In the genomic region with DNA sequence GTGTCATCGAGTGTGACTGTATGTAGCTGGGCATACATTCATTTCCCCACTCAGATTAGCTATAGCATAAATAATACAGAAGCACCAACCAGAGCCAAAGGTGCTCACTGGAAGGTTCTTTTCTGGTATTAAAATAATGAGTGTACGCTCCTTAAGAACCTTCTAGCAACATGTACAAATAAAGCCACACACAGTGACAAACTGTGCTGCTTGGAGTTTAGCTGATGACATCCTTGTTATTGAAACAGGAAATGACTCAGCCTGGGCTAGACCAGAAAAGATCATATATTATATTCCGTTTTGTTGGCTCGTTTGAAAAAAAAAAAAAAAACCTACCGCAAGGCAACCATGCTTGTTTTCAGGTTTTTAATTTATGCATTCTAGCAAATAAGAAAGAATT, we compare ENCODE assay signal across 8 mouse cellular contexts. TPM values are rescaled to one million over a fixed set of nuclear protein-coding genes. Genes with fewer than 3 reads are reported as not detected.
DNase-seq lines count a peak whose midpoint lies in the region; ATAC-seq and TF ChIP-seq lines count a peak whose summit lies in the region.

No protein-coding gene starts in this region.

- WGBS in kidney, embryonic 14.5 days = 48% methylated on average over 5 of the region's 5 CpGs
- WGBS in heart, embryonic 16.5 days = 65% methylated on average over 5 of the region's 5 CpGs
- 87% methylated on average over 5 of the region's 5 CpGs for WGBS in forebrain, embryonic 14.5 days

- no peak overlapping the region for H3K4me3 ChIP-seq in kidney, embryonic 14.5 days (ENCODE audit: low read length)
- no peak overlapping the region for H3K4me3 ChIP-seq in CH12.LX (replicated peaks in 1 of 3; ENCODE audit: low read depth in 2 of 3, low read length in 2 of 3, poor library complexity in 1 of 3)
- H3K4me3 ChIP-seq in heart, embryonic 16.5 days (ENCODE audit: low read length) = no peak overlapping the region
- no peak overlapping the region for H3K4me3 ChIP-seq in forebrain, embryonic 14.5 days (ENCODE audit: low read depth, low read length)

- H3K79me2 ChIP-seq in CH12.LX (replicated peaks; ENCODE audit: control insufficient read depth, extremely low read depth, insufficient read depth, poor library complexity, severe bottlenecking) = no peaks in the 10 kb centered on the region

- H3K4me1 ChIP-seq in kidney, embryonic 14.5 days (ENCODE audit: control insufficient read depth, insufficient read depth, low read length) = no peaks in the 10 kb centered on the region
- H3K4me1 ChIP-seq in CH12.LX (ENCODE audit: control insufficient read depth in 1 of 2, insufficient read depth in 2 of 2) = peaks cover 8 to 26% of the 10 kb centered on the region in 2 experiments; a peak in 3 of 4 replicates
- H3K4me1 ChIP-seq in heart, embryonic 16.5 days (ENCODE audit: control insufficient read depth, insufficient read depth, low read length) = peaks cover 20% of the 10 kb centered on the region
- H3K4me1 ChIP-seq in forebrain, embryonic 14.5 days (ENCODE audit: control insufficient read depth, insufficient read depth, low read length) = no peaks in the 10 kb centered on the region

- dilution Hi-C loops in CH12.LX (cut with MboI; ENCODE audit: extremely low pct_ligation_motif_present, extremely low pct_unique_long_range_greater_than_20kb, low sequenced_read_pairs) = no loop called here

- peak overlapping the region; percentile 61; the same call in 1 of the 2 replicates for H3K27ac ChIP-seq in kidney, embryonic 14.5 days (ENCODE audit: low read depth, low read length)
- H3K27ac ChIP-seq in CH12.LX (ENCODE audit: insufficient read depth, low read depth) = peak overlapping the region; percentile 78
- H3K27ac ChIP-seq in heart, embryonic 16.5 days (ENCODE audit: low read length) = peak overlapping the region; percentile 73
- no peak overlapping the region for H3K27ac ChIP-seq in forebrain, embryonic 14.5 days (ENCODE audit: low read depth, low read length)

- no peak overlapping the region for H3K9ac ChIP-seq in kidney, embryonic 14.5 days (ENCODE audit: low read depth, low read length)
- no peak overlapping the region for H3K9ac ChIP-seq in CH12.LX (ENCODE audit: insufficient read depth, low read depth)
- H3K9ac ChIP-seq in heart, embryonic 16.5 days (ENCODE audit: low read length) = no peak overlapping the region
- H3K9ac ChIP-seq in forebrain, embryonic 14.5 days (ENCODE audit: low read length) = no peak overlapping the region

- in situ Hi-C loops in CH12.LX (cut with MboI; ENCODE audit: low pct_ligation_motif_present, low pct_unique_long_range_greater_than_20kb, low sequenced_read_pairs) = loop anchor here (10.0 kb wide), 1 partner anchor 61 kb away; no protein-coding TSS in a partner anchor

- no peak overlapping the region; the same call in 1 of the 2 replicates for H3K4me2 ChIP-seq in kidney, embryonic 14.5 days (replicated peaks; ENCODE audit: low read depth, low read length)
- H3K4me2 ChIP-seq in CH12.LX (ENCODE audit: insufficient read depth, low read depth, poor library complexity, severe bottlenecking) = peak overlapping the region; percentile 17; the same call in 1 of the 2 replicates
- H3K4me2 ChIP-seq in heart, embryonic 16.5 days (ENCODE audit: low read depth, low read length) = peak overlapping the region; percentile 44
- H3K4me2 ChIP-seq in forebrain, embryonic 14.5 days (ENCODE audit: low read length) = no peak overlapping the region

- H3K36me3 ChIP-seq in kidney, embryonic 14.5 days (ENCODE audit: control insufficient read depth, insufficient read depth, low read length) = no peaks in the 10 kb centered on the region
- H3K36me3 ChIP-seq in CH12.LX (replicated peaks in 1 of 2; ENCODE audit: control insufficient read depth in 1 of 2, insufficient read depth in 1 of 2, low read length in 1 of 2) = no peaks in the 10 kb centered on the region
- H3K36me3 ChIP-seq in heart, embryonic 16.5 days (ENCODE audit: control insufficient read depth, insufficient read depth) = no peaks in the 10 kb centered on the region
- H3K36me3 ChIP-seq in forebrain, embryonic 14.5 days (ENCODE audit: control insufficient read depth, insufficient read depth, low read length) = no peaks in the 10 kb centered on the region

- no peak for TF ChIP-seq RAD21 in CH12.LX (IDR thresholded peaks at IDR 0.05; ENCODE audit: low read depth, low read length)

- no peaks in the 10 kb centered on the region for H3K9me3 ChIP-seq in kidney, embryonic 14.5 days (ENCODE audit: control insufficient read depth, low read length)
- H3K9me3 ChIP-seq in CH12.LX (replicated peaks; ENCODE audit: low read length) = no peaks in the 10 kb centered on the region
- no peaks in the 10 kb centered on the region for H3K9me3 ChIP-seq in heart, embryonic 16.5 days (replicated peaks; ENCODE audit: control insufficient read depth, low read length)
- H3K9me3 ChIP-seq in forebrain, embryonic 14.5 days (replicated peaks; ENCODE audit: control insufficient read depth, low read length) = no peaks in the 10 kb centered on the region

- no peak for DNase-seq in kidney, postnatal 10 days
- DNase-seq in CH12.LX (ENCODE audit: extremely low read depth) = peak; percentile 60
- DNase-seq in forebrain, embryonic 14.5 days (ENCODE audit: low spot score) = no peak
- DNase-seq in embryo, embryonic 10.5 days (ENCODE audit: low spot score) = no peak
- no peak for DNase-seq in cerebellum, adult 9-10 months

- ATAC-seq in kidney, embryonic 14.5 days (ENCODE audit: low FRiP score, low TSS enrichment) = peak; percentile 51; the same call in 1 of the 2 replicates
- ATAC-seq in heart, embryonic 16.5 days (replicated peaks; ENCODE audit: extremely low read depth, insufficient read depth, low FRiP score) = 0 out of 2 replicates have a peak, but pooled peaks have one; percentile 58
- ATAC-seq in megakaryocyte-erythroid progenitor cell, adult 5-6 weeks (replicated peaks; ENCODE audit: low FRiP score, low TSS enrichment, poor library complexity, severe bottlenecking) = peak; percentile 53
- no peak for ATAC-seq in forebrain, embryonic 14.5 days

- no peaks in the 10 kb centered on the region for H3K27me3 ChIP-seq in kidney, embryonic 14.5 days (ENCODE audit: control insufficient read depth, insufficient read depth, low read length)
- no peaks in the 10 kb centered on the region for H3K27me3 ChIP-seq in CH12.LX (replicated peaks)
- no peaks in the 10 kb centered on the region for H3K27me3 ChIP-seq in heart, embryonic 16.5 days (ENCODE audit: control insufficient read depth, insufficient read depth, low read length)
- H3K27me3 ChIP-seq in forebrain, embryonic 14.5 days (replicated peaks; ENCODE audit: control insufficient read depth, insufficient read depth, low read length) = no peaks in the 10 kb centered on the region

- no peak for TF ChIP-seq CTCF in CH12.LX (conservative IDR thresholded peaks at IDR 0.05 in 1 of 2, IDR thresholded peaks at IDR 0.05 in 1 of 2; ENCODE audit: low read depth in 2 of 2, low read length in 2 of 2)

- peak; percentile 59; the same call in 1 of the 2 replicates for TF ChIP-seq EP300 in CH12.LX (IDR thresholded peaks at IDR 0.05; ENCODE audit: low read length)

- no peak for TF ChIP-seq POLR2A in CH12.LX (IDR thresholded peaks at IDR 0.05; ENCODE audit: low read depth, low read length)

TF ChIP-seq in CH12.LX, 34 proteins besides CTCF, POLR2A, EP300 and RAD21:
- TF ChIP-seq ZMIZ1 (IDR thresholded peaks at IDR 0.05; ENCODE audit: low read depth, low read length) (no peak), JUND (conservative IDR thresholded peaks at IDR 0.05; ENCODE audit: low read depth, low read length) (peak; percentile 80), MYC (IDR thresholded peaks at IDR 0.05; ENCODE audit: low read depth, low read length) (0 out of 2 replicates have a peak, but pooled peaks have one; percentile 22), TCF12 (IDR thresholded peaks at IDR 0.05; ENCODE audit: low read depth, low read length) (no peak), MAFK (IDR thresholded peaks at IDR 0.05; ENCODE audit: insufficient replicate concordance, low read length) (peak; percentile 29; the same call in 1 of the 2 replicates), MAX (IDR thresholded peaks at IDR 0.05; ENCODE audit: low read length) (0 out of 2 replicates have a peak, but pooled peaks have one; percentile 25), IRF4 (IDR thresholded peaks at IDR 0.05; ENCODE audit: low read depth, low read length) (peak; percentile 54; the same call in 1 of the 2 replicates), JUN (IDR thresholded peaks at IDR 0.05; ENCODE audit: insufficient read depth, low read depth, low read length) (peak; percentile 63), ZNF384 (IDR thresholded peaks at IDR 0.05; ENCODE audit: low read depth, low read length) (peak; percentile 93), MEF2A (IDR thresholded peaks at IDR 0.05; ENCODE audit: borderline replicate concordance, low read depth, low read length) (peak; percentile 42; the same call in 1 of the 2 replicates), SMC3 (IDR thresholded peaks at IDR 0.05; ENCODE audit: low read depth, low read length) (no peak), ETS1 (conservative IDR thresholded peaks at IDR 0.05; ENCODE audit: low read depth, low read length) (peak; percentile 59)

RNA-seq across cellular contexts. Expression of a gene that starts 15.7 kb away (rescaled TPM):
- 32.6 and 50.4 TPM in 2 replicates for polyA plus RNA-seq in kidney, embryonic 14.5 days (2014; fragmentation: Nextera tagmentation; extraction: Ambion mirVana)
- total RNA-seq in CH12.LX (2012; rRNA removed) (6.3 and 6.6 TPM in 2 replicates), CH12.LX (2014; rRNA removed) (21.0 and 23.7 TPM in 2 replicates)
- polyA plus RNA-seq in CH12.LX (2012; ENCODE audit: insufficient read length, low read depth) = 15.8 and 17.5 TPM in 2 replicates
- polyA plus RNA-seq in heart, embryonic 16.5 days (2015; fragmentation: Nextera tagmentation; extraction: Ambion mirVana) = 77.1 and 87.5 TPM in 2 replicates
- total RNA-seq in megakaryocyte-erythroid progenitor cell, adult 5-6 weeks (2014; fragmentation: Nextera tagmentation) = 4.3 and 10.6 TPM in 2 replicates
- 79.0 and 116 TPM in 2 replicates for total RNA-seq in megakaryocyte-erythroid progenitor cell, adult 5-6 weeks (2017)
- polyA plus RNA-seq in forebrain, embryonic 14.5 days (2014; fragmentation: Nextera tagmentation; extraction: Ambion mirVana) = 56.9 and 80.8 TPM in 2 replicates

Comparison
In these comparisons a context has a peak if more than half of its experiments do, and no peak if none do; other contexts are left out.
1. H3K4me2 ChIP-seq: peak in CH12.LX (single experiment) and heart, embryonic 16.5 days (single experiment); none in kidney, embryonic 14.5 days (single experiment) and forebrain, embryonic 14.5 days (single experiment).